Mouse (Mus musculus) cerebellum, postnatal 4 days (tissue): Measurements from ENCODE around the gene Rgs1.

Source experiments
- DNase-seq, 2 experiments: peaks; one replicate each; pipeline ENCODE4 v3.0.0; 2022; ENCODE audit warnings: low spot score in 2 of 2, mixed read lengths in 1 of 2

Gene Rgs1

DNA sequence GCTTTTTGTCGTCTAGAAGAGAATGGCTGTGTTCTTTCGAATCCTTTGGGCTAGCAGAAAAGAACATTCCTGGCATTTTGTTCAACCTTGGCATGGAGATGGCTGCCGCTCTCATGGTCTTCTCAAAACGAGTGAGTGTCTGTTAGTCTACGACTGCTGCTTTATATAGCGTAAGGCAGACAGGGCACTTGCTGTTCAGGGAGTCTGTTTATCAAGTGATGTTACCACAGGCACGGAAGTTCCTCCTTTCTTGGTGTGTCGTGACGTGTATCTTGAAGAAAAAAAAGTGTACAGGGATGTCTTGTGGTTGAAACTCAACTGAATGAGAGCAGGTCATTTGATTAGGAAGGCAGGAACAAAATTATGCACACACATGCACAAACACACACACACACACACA is at the start of gene Rgs1:
Gene Rgs1 (minus strand): TSS at position 320 of the 400 bp plus-strand sequence.
- DNase-seq = no peak

DNA sequence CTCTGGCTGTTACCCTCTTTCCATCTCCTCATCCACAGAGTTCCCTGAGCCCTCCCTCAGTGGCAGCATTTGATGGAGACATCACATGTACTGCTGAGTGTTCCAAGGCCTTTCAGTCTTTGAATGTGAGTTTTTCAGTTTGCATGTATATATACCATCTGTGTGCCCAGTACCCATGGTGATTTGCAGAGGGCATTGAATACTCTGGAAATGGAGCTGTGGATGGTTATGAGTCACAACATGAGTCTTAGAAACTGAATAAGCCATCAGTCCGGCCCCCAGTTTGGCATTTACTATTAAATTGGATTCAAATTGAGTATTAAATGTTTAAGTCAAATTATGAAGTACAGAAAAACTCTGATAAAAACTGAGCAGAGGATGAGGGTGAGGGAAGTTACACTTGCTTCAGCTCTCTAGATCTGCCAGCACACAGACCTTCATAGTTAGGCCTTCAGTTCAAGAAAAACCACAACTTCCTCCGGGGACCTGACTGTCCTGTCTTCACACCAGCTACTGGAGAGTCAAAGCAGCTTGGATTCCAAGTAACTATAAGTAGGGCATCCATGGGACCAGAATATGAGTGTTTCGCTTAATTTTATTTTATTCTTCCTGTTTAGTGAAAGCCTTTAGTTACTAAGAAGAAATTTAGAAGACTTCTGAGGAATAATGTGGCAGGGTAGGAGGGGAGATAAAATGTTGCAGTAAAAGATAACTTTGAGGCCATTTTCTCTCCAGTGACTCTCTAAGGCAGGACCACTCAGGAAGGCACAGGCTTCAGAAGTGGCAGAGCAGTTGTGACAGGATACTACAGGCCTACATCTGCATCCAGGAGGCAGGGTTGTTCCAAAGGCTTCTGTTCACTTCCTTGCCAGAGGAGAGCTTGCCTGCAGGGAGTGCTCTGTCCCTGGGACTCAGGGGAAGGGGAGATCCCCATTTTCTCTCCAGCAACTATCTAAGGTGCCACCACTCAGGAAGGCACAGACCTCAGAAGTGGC is 34.3 kb upstream of the Rgs1 start:
- no peak for DNase-seq

DNA sequence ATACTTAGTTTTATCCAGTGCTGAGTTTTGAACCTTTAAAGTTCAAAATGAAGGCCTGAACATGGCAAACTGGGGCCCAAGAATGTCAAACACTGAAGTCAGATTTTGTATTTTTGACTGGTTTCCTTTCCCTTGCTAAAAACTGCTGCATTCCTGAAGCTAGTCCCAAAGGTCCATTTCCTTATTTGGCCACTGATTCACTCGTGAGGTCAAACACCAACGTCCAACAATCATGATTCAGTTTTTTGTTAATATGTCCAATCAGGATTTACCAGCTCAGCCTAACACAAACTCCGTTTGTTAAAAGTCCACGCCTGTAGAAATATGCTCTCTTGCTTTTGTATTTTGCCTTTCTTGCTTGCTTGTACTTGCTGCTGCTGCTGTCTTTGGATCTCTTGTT is 31.0 kb upstream of the Rgs1 start:
- DNase-seq = no peak

DNA sequence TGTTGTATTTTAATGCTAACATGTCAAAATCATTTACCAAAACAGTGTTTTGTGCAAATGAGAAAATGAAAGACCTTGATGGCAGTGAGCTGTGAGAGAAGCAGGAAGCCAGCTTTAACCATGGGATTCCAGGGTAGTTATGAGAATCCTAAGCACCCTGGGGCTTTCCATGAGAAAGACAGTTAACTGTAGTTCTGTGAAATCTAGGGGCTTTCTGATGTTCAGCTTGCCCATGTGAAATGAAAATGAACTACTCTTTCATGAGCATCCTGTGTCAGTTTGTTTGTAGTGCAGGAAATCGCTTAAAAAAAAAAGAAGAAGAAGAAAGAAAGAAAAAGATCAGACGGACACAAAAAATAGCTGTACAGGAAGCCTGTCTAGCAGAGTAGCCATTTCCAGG is 23.9 kb upstream of the Rgs1 start:
- DNase-seq = no peak

DNA sequence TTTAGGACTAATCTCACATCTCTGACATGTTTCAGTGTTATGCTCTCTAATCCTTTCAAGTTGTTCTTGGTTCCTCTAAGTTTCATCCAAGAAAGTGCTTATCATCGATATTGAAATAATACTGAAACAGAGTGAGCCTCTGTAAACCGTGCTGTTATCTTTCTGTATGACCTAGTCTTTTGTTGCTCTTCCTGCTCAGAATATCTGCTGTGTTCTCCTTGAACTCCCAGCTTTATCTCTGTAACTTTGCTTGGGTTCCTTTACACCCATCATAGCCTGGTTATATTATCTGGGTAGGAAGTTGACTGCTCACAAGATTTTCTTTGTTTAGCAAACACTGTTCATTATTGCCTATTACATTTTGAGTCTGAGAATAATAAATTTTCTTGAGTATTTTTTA is 20.1 kb upstream of the Rgs1 start:
- DNase-seq = no peak

DNA sequence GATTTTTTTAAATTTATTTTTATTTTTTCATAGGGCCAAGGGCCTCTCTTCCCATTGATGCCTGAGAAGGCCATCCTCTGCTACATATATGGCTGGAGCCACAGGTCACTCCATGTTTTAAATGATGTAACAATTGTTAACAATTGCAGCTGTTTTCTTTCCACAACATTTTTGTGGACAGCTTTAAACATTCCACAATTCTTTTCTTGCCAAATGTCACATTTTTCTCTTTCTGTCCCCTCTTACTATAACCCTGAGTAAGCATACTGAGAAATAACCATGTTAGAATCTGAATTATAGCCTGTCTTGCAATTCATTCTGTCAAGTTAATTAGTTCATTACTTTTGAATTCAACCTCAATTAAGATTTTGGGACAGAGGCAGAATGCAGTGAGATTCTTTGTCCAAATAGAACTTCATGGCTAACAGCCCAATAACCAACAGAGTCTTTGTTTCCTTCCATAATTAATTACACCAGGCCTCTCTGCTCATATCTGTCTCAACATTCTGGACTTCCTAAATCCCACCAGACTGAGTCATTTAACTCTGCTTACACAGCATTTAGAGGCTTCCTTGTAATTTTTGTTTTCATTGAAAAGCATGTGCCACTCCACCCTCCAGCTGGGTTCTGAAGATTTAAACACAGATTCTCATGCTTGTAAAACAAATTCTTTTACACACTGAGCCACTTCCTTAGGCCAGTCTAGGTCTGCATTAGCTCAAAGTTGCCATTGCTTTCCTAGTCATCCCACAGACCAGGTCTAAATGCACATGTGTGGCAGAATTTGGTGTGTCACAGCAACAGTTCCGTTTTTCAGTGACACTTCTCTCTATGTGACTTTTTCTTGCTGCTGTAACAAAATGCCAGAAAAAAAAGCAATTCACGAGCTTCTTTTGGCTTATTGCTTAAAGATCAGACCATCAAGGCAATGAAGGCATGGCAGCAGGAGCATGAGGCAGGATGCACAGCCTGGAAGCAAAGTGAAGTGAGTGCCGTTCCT is 18.7 kb upstream of the Rgs1 start:
- DNase-seq = no peak

DNA sequence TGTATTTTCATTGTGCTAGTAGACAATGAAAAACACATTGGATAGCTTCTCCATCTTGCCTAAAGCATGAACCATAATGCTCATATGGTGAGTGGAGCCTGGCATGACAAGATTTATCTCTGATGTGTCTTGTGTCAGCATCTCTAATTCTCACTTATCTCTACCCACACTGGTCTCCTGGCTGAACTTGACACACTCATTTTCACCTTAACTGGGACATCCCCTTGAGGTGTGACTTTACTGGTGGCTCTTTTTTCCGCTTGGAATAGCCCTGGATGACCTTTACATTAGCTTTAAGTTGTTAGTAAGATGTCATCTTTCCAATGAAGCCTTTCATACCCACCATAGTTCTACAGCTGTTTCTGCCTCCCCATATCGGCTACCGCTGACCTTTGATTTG is 15.0 kb upstream of the Rgs1 start:
- no peak for DNase-seq

DNA sequence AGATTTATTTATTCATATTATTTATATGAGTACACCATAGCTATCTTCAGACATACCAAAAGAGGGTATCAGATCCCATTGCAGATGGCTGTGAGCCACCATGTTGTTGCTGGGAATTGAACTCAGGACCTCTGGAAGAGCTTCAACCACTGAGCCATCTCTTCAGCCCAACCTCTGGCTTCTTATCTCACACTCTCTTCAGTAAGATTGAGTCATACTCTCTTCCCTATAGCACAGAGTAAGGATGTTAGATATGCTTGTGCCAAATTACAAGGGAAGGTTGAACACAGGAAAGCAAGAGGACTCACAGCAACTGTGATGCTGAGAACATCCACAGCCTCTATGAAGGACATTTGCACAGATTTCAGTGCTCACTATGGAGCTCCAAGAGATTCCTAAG is 13.0 kb upstream of the Rgs1 start:
- DNase-seq = no peak

DNA sequence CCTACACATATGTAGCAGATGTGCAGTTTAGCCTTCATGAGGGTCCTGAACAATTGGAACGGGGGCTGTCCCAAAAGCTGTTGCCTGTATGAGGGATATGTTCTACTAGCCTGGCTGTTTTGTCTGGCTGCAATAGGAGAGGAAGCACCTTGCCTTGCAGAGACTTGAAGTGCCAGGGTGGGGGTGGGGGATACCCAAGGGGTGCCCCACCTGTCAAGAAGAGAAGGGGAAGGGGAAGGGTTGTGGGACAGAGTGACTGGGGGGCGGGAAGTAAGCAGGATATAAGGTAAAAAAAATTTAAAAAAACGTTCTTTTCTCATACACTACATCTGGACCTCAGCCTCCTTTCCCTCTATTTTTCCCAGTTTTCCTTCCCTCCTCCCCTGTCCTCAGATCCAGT is 9.7 kb upstream of the Rgs1 start:
- DNase-seq = no peak

DNA sequence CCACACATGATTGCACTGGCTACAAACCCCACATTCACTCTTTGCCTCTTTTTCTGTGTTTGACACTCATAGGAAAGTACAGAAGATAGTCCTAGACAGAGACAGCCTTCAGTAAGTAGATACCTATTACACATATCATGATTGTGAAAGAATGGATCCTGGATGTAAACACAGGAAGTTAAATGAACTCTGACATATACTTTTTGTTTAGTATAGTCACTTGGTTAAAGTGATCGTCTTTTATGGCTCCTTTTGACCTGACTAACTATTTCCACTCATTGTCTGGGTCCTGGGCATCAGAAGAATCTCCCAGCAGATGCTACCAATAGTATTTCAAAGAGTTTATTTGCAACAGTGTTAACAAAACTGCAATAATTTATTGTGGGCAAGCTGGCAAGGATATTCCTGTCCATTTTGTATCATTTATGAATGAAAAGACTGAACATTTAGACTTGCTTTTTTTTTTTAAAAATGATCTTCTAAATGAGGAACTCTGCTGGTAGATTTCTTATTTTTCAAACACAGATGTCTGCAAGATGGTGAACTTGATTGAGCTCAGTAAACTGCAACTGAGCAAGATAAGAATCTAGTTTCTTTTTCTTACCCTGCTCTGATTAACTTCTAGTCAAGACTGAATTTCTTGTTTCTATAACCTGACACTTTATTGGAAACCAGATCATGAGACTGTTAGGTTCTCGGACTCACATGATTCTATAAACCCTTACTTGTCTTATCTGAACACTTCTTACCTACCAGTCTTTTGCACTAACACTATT is 7.7 kb upstream of the Rgs1 start:
- DNase-seq = no peak

DNA sequence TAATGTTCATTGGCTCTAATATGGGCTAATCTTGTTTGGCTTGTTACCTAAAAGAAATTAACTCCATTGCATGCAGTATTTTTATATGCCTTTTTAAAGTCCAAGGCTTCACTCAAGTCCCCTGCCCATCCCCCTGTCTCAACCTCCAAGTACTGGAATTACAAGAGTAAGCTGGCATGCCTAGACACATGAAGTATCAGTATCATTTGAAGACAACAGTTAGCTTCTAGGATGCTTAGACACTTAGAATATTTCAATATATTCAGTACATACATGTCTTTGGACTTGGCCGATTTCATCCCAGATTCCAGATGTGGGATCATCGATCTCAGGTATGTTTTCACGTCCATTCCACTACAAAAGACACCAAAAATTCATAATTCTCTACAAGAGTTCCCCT is 836 bp downstream of the Rgs1 start:
- no peak for DNase-seq

DNA sequence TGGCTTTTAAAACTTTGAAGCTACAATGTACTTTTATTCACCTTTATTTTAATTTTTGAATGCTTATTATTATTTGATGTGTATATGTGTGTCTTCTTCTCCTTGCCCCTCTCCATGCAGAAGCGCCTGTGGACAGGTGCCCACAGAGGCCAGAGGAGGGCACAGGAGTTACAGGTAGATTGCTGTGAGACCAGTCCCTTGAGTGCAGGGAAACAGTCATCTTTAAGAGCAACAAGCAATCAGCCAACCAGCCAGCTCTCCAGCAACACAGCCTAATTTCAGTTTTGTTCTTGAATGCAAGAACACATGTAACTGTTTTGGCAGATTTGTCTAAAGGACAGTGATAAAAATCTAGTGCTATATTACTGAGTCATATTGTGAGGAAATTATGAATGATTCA is 1.7 kb downstream of the Rgs1 start:
- DNase-seq = no peak

DNA sequence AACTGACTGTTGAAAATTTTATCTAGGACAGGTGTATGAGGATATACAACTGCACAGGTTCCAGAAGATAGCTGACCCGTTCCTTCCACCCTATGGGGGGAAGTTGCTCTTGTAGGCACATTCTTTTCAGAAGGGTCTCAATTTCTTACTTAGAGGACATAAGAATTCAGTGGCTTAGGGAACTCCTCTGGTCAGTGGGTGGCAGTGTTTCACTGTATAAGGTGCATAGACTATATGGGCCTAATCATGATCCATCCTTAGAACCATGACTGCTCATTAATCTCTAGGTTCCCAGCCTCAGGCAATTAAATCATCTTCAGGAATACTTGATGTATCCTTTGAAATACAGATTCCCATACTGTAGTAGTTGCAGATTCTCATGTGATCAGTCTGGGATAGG is 5.5 kb downstream of the Rgs1 start:
- DNase-seq = no peak

DNA sequence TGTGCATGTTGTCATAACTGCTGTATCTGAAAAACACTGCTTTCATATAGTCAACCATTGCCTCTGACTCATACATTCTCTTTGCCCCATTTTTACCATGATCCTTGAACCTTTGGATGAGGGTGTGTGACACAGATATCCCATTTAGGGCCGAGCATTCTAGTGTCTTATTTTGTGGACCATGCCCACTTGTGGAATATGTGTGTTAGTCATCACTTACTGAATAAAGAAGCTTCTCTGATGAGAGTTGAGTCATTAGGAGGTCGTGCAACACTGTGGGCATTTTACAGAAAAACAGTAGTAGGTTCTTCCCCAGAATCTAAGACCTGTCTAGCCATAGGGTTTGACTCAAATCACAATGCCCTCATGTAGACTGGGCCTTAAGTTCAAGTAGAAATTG is 9.8 kb downstream of the Rgs1 start:
- no peak for DNase-seq

DNA sequence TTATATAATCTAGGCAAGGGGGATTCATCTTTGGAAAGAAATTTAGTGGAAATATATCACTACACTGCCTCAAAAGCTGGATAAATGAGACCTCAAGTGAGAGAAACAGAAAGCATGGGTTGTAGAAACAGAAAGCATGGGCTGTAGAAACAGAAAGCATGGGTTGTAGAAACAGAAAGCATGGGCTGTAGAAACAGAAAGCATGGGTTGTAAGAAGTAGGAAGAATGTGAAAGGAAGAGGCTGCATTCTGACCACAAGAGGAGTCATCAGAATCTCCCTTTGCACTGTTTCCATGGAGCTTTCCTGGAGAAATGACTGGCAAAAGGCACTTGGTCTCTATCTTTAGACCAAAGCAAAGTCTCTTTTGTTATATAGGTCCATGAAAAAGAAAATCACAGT is 33.8 kb downstream of the Rgs1 start:
- DNase-seq = no peak

DNA sequence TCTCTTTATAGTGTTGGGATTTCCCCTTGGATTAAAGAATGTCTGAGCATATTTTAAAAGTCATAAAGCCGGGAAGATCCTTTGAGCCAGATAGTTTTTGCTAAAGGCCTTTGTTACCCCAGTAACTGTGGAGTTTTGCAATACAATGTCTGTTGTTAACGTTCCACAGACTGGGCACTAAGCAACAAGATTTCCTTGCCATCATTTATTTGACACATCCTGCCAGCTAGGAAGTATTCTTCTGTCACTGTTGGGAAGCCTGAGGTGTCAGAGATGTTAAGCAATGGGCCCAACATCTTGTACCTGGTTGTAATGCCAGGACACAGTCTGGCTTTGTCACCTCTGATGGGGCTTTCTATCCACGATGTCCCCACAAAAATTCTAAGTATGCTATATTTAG is 38.1 kb downstream of the Rgs1 start:
- no peak for DNase-seq

DNA sequence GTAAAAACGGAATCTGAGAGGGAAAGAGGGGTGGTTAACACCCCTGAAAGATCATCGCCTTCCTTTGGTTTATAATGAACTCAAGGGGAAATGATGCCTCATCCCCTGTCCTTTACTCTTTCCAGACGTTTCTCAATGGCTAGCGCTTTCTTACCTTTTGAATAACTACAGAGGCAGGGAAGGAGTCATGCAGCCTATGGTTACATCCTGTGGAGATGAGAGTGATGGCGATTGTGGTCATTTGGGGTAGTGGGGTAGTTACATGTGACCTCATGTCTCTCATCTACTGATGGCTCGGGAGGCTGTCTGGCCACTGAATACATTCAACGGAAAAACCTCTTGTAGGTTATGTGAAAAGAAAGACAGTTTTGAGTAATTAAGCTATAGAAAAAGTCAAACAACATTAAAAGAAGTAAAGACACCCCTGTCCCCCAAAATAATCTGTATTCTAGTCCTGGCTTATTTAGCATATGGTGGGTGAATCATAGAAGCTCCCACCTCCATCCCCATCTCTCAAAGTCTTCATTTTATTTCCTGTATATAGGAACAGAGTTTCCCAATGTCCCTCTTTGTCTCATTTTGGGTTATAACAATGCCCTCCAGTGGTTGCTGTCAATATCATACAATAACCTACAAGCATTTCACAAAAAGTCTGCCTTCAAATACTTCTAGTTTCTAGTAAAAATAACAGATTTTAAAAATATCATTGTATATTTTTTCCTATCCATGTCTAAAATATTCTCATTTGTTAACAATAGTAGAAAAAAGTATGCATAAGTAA is 42.6 kb downstream of the Rgs1 start:
- no peak for DNase-seq

DNA sequence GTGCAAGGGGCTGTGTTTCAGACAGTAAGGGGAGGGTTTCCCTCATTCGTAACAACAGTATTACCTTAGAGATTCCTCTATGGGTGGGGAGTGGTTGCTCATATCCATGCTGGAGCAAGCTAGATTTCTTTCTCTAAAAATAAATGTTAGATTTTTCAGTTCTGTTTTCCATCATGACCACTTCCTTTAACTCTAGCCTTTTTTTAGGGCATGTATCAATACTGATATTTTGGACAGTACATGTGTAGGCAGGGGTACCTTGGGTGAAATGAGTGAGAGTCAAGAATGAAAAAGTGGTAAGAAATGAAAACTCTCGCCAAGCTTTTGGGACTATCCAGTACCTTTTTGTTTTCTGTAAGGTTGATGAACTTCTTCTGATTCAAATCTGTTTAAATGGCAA is 44.3 kb downstream of the Rgs1 start:
- no peak for DNase-seq

DNA sequence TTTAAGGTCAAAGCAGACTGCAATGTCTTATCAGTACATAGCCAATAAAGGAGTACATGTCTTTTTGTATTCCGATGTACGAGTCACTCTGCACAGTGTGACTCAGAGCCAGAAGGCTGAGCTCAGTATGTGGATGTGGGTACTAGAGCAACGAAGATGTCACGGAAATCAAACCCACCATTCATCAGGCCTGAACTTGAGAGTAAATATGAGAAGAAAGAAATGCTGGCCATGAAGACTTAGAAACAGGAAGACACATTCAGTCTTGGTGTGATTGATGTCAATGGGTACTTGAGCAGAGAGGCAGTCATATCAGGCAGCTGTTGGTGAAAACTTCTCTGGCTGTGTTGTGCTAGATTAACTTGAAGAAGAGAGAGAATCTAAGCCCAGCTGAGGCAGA is 46.1 kb downstream of the Rgs1 start:
- DNase-seq = no peak

DNA sequence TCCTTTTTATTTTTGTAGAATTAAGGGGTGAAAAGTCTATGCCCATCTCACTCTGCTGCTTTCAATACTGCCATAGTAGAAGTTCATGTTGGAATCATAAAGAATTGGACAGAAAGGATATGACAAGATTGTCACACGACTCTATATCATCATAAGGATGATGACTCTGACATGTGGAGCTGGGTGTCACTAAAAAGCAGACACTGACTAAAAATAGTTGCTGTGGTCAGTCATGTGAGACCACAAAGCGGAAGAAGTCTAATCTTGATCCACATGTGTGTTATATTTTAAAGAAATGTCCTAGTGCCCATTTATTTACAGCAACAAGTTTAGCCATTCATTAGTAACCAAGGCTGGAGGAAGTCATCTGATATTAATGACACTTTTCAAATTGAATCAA is 48.5 kb downstream of the Rgs1 start:
- DNase-seq = no peak

DNA sequence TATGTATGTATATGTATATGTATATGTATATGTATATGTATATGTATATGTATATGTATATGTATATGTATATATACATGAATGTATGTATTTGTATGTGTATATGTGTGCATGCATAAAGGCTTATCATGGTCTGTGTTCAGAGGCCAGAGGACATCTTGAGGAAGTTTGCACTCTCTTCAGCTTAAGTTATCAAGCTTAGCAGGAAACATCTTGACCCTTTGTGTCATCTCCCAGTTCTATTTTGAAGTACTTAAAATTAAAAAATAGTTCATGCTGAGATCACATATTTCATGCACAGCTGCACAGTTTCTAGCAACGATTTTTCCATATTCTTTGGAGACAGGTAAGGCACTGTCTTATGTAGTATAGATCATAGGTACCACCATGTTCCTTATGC is 49.5 kb downstream of the Rgs1 start:
- DNase-seq = no peak
